ENCODE assay signal across 27 mouse cellular contexts in genomic region chr1:192647361-192647760, GRCm38 (mm10).
DNase-seq lines count a peak whose midpoint lies in the region; ATAC-seq and TF ChIP-seq lines count a peak whose summit lies in the region.
"Had no signal": no experiment of that assay in that cellular context is flagged by ENCODE, and none has a peak within 500 bp of the region (broad histone marks: within the 10 kb centered on the region; RNA-seq: fewer than 3 reads in every experiment).

No protein-coding gene starts in this region.

- H3K4me2 ChIP-seq in forebrain, embryonic 11.5 days (ENCODE audit: low read depth, low read length, severe bottlenecking), result no peak overlapping the region
- no peak overlapping the region for H3K4me2 ChIP-seq in forebrain, embryonic 16.5 days (ENCODE audit: low read length)
- H3K4me2 ChIP-seq in stomach, postnatal 0 days (replicated peaks; ENCODE audit: low read depth), result no peak overlapping the region
- H3K4me2 ChIP-seq: embryonic facial prominence, embryonic 15.5 days; forebrain, embryonic 15.5 days; heart, embryonic 13.5 days; lung, embryonic 15.5 days; midbrain, embryonic 12.5 days; neural tube, embryonic 12.5 days had no signal

- no peaks in the 10 kb centered on the region for H3K4me1 ChIP-seq in forebrain, embryonic 11.5 days (replicated peaks; ENCODE audit: control insufficient read depth, insufficient read depth, low read length)
- H3K4me1 ChIP-seq in forebrain, embryonic 16.5 days (replicated peaks; ENCODE audit: control insufficient read depth, insufficient read depth, low read length), result no peaks in the 10 kb centered on the region
- H3K4me1 ChIP-seq in embryonic facial prominence, embryonic 10.5 days, result peaks cover 51% of the 10 kb centered on the region
- H3K4me1 ChIP-seq in limb, embryonic 10.5 days, result peaks cover 39% of the 10 kb centered on the region
- H3K4me1 ChIP-seq in stomach, postnatal 0 days (replicated peaks; ENCODE audit: control insufficient read depth, insufficient read depth), result no peaks in the 10 kb centered on the region
- H3K4me1 ChIP-seq: embryonic facial prominence, embryonic 15.5 days; forebrain, embryonic 15.5 days; lung, embryonic 15.5 days; neural tube, embryonic 12.5 days had no signal

- no peak overlapping the region for H3K9ac ChIP-seq in forebrain, embryonic 11.5 days (ENCODE audit: low read length)
- H3K9ac ChIP-seq in forebrain, embryonic 16.5 days (replicated peaks; ENCODE audit: low read depth, low read length), result no peak overlapping the region
- H3K9ac ChIP-seq in stomach, postnatal 0 days (ENCODE audit: low read length), result no peak overlapping the region
- H3K9ac ChIP-seq: embryonic facial prominence, embryonic 15.5 days; forebrain, embryonic 15.5 days; heart, embryonic 13.5 days; lung, embryonic 15.5 days; midbrain, embryonic 12.5 days; neural tube, embryonic 12.5 days had no signal

- ATAC-seq in forebrain, embryonic 11.5 days (replicated peaks; ENCODE audit: low FRiP score), result no peak
- ATAC-seq in forebrain, embryonic 16.5 days, result no peak
- no peak for ATAC-seq in stomach, postnatal 0 days (ENCODE audit: low FRiP score, low TSS enrichment)
- ATAC-seq: forebrain, embryonic 15.5 days; hindbrain, embryonic 16.5 days; intestine, postnatal 0 days; Patski had no signal

- H3K9me3 ChIP-seq in forebrain, embryonic 11.5 days (ENCODE audit: control insufficient read depth, low read length), result no peaks in the 10 kb centered on the region
- no peaks in the 10 kb centered on the region for H3K9me3 ChIP-seq in forebrain, embryonic 16.5 days (ENCODE audit: control insufficient read depth, low read length)
- no peaks in the 10 kb centered on the region for H3K9me3 ChIP-seq in embryonic facial prominence, embryonic 10.5 days
- no peaks in the 10 kb centered on the region for H3K9me3 ChIP-seq in limb, embryonic 10.5 days (replicated peaks)
- no peaks in the 10 kb centered on the region for H3K9me3 ChIP-seq in stomach, postnatal 0 days (ENCODE audit: control insufficient read depth, low read length)
- H3K9me3 ChIP-seq: embryonic facial prominence, embryonic 15.5 days; forebrain, embryonic 15.5 days; heart, embryonic 13.5 days; lung, embryonic 15.5 days; midbrain, embryonic 12.5 days; neural tube, embryonic 12.5 days had no signal

- no peak overlapping the region for H3K27ac ChIP-seq in forebrain, embryonic 11.5 days (ENCODE audit: low read depth, low read length)
- no peak overlapping the region for H3K27ac ChIP-seq in forebrain, embryonic 16.5 days (ENCODE audit: low read length)
- H3K27ac ChIP-seq in embryonic facial prominence, embryonic 10.5 days (replicated peaks), result peak overlapping the region; percentile 61
- H3K27ac ChIP-seq in limb, embryonic 10.5 days, result peak overlapping the region; percentile 70
- no peak overlapping the region for H3K27ac ChIP-seq in stomach, postnatal 0 days (replicated peaks)
- H3K27ac ChIP-seq: embryonic facial prominence, embryonic 15.5 days; forebrain, embryonic 15.5 days; heart, adult 2 months; heart, embryonic 13.5 days; lung, embryonic 15.5 days; midbrain, embryonic 12.5 days; neural tube, embryonic 12.5 days had no signal

- no peak for TF ChIP-seq CTCF in stomach, postnatal 0 days (IDR thresholded peaks at IDR 0.05; ENCODE audit: low read depth)

- peak; percentile 41 for DNase-seq in forebrain, embryonic 11.5 days (ENCODE audit: low spot score)
- DNase-seq in embryonic facial prominence, embryonic 10.5 days (ENCODE audit: low spot score), result peak; percentile 57
- peak; percentile 43 for DNase-seq in limb, embryonic 10.5 days (ENCODE audit: low spot score)
- DNase-seq in mesoderm, embryonic 11.5 days (ENCODE audit: low read depth, low spot score), result peak; percentile 43
- DNase-seq in layer of hippocampus, adult 9-10 months (ENCODE audit: low spot score), result no peak
- no peak for DNase-seq in stomach, postnatal 0 days (ENCODE audit: low spot score)
- DNase-seq in left cerebral cortex, postnatal 25 days (ENCODE audit: low spot score in 2 of 2), result no peak
- DNase-seq: adrenal gland, postnatal 25 days; cerebellum, adult 11-12 months; cerebellum, adult 9-11 months; heart, adult 2 months; heart, postnatal 10 days; kidney, adult 9 months; kidney, postnatal 10 days; layer of hippocampus, adult 9-11 months; right cerebral cortex, adult 18-20 months had no signal

- intact Hi-C loops in left cerebral cortex, postnatal 25 days (cut with DNase I), result no loop called here

- TF ChIP-seq EP300 in stomach, postnatal 0 days (optimal IDR thresholded peaks at IDR 0.05), result no peak

- WGBS in forebrain, embryonic 11.5 days, result 68% methylated on average over 2 of the region's 2 CpGs
- WGBS in forebrain, embryonic 16.5 days, result 77% methylated on average over 2 of the region's 2 CpGs
- WGBS in embryonic facial prominence, embryonic 10.5 days, result 25% methylated on average over 2 of the region's 2 CpGs
- 28% methylated on average over 2 of the region's 2 CpGs for WGBS in limb, embryonic 10.5 days
- 83% methylated on average over 2 of the region's 2 CpGs for WGBS in stomach, postnatal 0 days

- no peaks in the 10 kb centered on the region for H3K27me3 ChIP-seq in forebrain, embryonic 11.5 days (ENCODE audit: control insufficient read depth, insufficient read depth, low read length)
- H3K27me3 ChIP-seq in forebrain, embryonic 16.5 days (replicated peaks; ENCODE audit: control insufficient read depth, insufficient read depth, low read length), result no peaks in the 10 kb centered on the region
- H3K27me3 ChIP-seq in embryonic facial prominence, embryonic 10.5 days (replicated peaks; ENCODE audit: low read depth, poor library complexity, severe bottlenecking), result no peaks in the 10 kb centered on the region
- no peaks in the 10 kb centered on the region for H3K27me3 ChIP-seq in limb, embryonic 10.5 days (ENCODE audit: low read depth, poor library complexity, severe bottlenecking)
- H3K27me3 ChIP-seq in stomach, postnatal 0 days (ENCODE audit: control insufficient read depth, insufficient read depth, low read length), result no peaks in the 10 kb centered on the region
- H3K27me3 ChIP-seq: embryonic facial prominence, embryonic 15.5 days; forebrain, embryonic 15.5 days; heart, embryonic 13.5 days; lung, embryonic 15.5 days; midbrain, embryonic 12.5 days; neural tube, embryonic 12.5 days; Patski had no signal

- H3K36me3 ChIP-seq in forebrain, embryonic 11.5 days (ENCODE audit: control insufficient read depth, insufficient read depth, low read length), result no peaks in the 10 kb centered on the region
- H3K36me3 ChIP-seq in forebrain, embryonic 16.5 days (ENCODE audit: control insufficient read depth, insufficient read depth), result no peaks in the 10 kb centered on the region
- H3K36me3 ChIP-seq in embryonic facial prominence, embryonic 10.5 days (replicated peaks), result no peaks in the 10 kb centered on the region
- no peaks in the 10 kb centered on the region for H3K36me3 ChIP-seq in limb, embryonic 10.5 days
- H3K36me3 ChIP-seq in stomach, postnatal 0 days (ENCODE audit: control insufficient read depth, insufficient read depth, low read length), result no peaks in the 10 kb centered on the region
- H3K36me3 ChIP-seq: embryonic facial prominence, embryonic 15.5 days; forebrain, embryonic 15.5 days; heart, embryonic 13.5 days; lung, embryonic 15.5 days; midbrain, embryonic 12.5 days; neural tube, embryonic 12.5 days had no signal

- no peak overlapping the region for H3K4me3 ChIP-seq in forebrain, embryonic 11.5 days (ENCODE audit: low read depth, low read length)
- no peak overlapping the region for H3K4me3 ChIP-seq in forebrain, embryonic 16.5 days (replicated peaks; ENCODE audit: low read length)
- H3K4me3 ChIP-seq in embryonic facial prominence, embryonic 10.5 days, result no peak overlapping the region
- no peak overlapping the region for H3K4me3 ChIP-seq in limb, embryonic 10.5 days
- H3K4me3 ChIP-seq in stomach, postnatal 0 days (ENCODE audit: low read depth, low read length), result no peak overlapping the region
- H3K4me3 ChIP-seq: embryonic facial prominence, embryonic 15.5 days; forebrain, embryonic 15.5 days; heart, adult 2 months; heart, embryonic 13.5 days; lung, embryonic 15.5 days; midbrain, embryonic 12.5 days; myocyte; neural tube, embryonic 12.5 days had no signal

Comparison
In these comparisons a context has a peak if more than half of its experiments do, and no peak if none do; other contexts are left out.
1. DNase-seq: peak in forebrain, embryonic 11.5 days (single experiment), embryonic facial prominence, embryonic 10.5 days (single experiment), limb, embryonic 10.5 days (single experiment) and mesoderm, embryonic 11.5 days (single experiment); none in layer of hippocampus, adult 9-10 months (single experiment), stomach, postnatal 0 days (single experiment) and left cerebral cortex, postnatal 25 days (0 of 2).
2. H3K27ac ChIP-seq: peak in embryonic facial prominence, embryonic 10.5 days (single experiment) and limb, embryonic 10.5 days (single experiment); none in forebrain, embryonic 11.5 days (single experiment), forebrain, embryonic 16.5 days (single experiment) and stomach, postnatal 0 days (single experiment).